Mouse (Mus musculus): Measurements from ENCODE around the gene Trim59. TPM values are rescaled to one million over a fixed set of nuclear protein-coding genes. Genes with fewer than 3 reads are reported as not detected.

Trim59 gene
- total RNA-seq (2014; rRNA removed) (5.5 and 8.2 TPM in 2 replicates), polyA plus RNA-seq (2015; fragmentation: Nextera tagmentation; extraction: Ambion mirVana) (22.5 and 26.4 TPM in 2 replicates)

GRCm38 (mm10) chr3:69044645-69045399 lies at the start of gene Trim59:
Gene Trim59, minus strand, starts transcription at chr3:69044755.
- H3K27ac ChIP-seq: peak within 1 kb of the TSS; percentile 86
- H3K36me3 ChIP-seq (ENCODE audit: insufficient read depth, low read length): no peaks in the 10 kb centered on the region
- H3K9ac ChIP-seq (replicated peaks; ENCODE audit: low read length): peak within 1 kb of the TSS; percentile 73
- DNase-seq (ENCODE audit: low spot score) (peak; percentile 98), ATAC-seq (peak; percentile 97)
- peak within 1 kb of the TSS; percentile 98 for H3K4me2 ChIP-seq (ENCODE audit: low read depth, low read length)
- H3K4me1 ChIP-seq (ENCODE audit: insufficient read depth, low read length): peaks cover 4% of the 10 kb centered on the region; the same call in 1 of the 2 replicates
- no peaks in the 10 kb centered on the region for H3K27me3 ChIP-seq (ENCODE audit: insufficient read depth, low read length)
- 0 out of 2 replicates have a peak, but pooled peaks have one; percentile 3 for TF ChIP-seq CTCF (IDR thresholded peaks at IDR 0.05; ENCODE audit: low read depth)
- peak within 1 kb of the TSS; percentile 90 for H3K4me3 ChIP-seq (ENCODE audit: low read length)
- no peaks in the 10 kb centered on the region for H3K9me3 ChIP-seq (ENCODE audit: low read length)
- WGBS: under 1% methylated on average over 69 of the region's 80 CpGs

GRCm38 (mm10) chr3:69064005-69064404 lies 19.4 kb upstream of the Trim59 start:
- ATAC-seq (no peak), DNase-seq (ENCODE audit: low spot score) (peak; percentile 72)
- Histone ChIP-seq H3K9ac (replicated peaks; ENCODE audit: low read length) (no peak overlapping the region), H3K27ac (no peak overlapping the region), H3K4me1 (ENCODE audit: insufficient read depth, low read length) (no peaks in the 10 kb centered on the region), H3K27me3 (ENCODE audit: insufficient read depth, low read length) (no peaks in the 10 kb centered on the region), H3K4me3 (ENCODE audit: low read length) (no peak overlapping the region), H3K9me3 (ENCODE audit: low read length) (no peaks in the 10 kb centered on the region), H3K4me2 (ENCODE audit: low read depth, low read length) (no peak overlapping the region), H3K36me3 (ENCODE audit: insufficient read depth, low read length) (no peaks in the 10 kb centered on the region)
- WGBS: 25% methylated on average over 1 of the region's 1 CpGs
- TF ChIP-seq CTCF (IDR thresholded peaks at IDR 0.05; ENCODE audit: low read depth): peak; percentile 62

DNA sequence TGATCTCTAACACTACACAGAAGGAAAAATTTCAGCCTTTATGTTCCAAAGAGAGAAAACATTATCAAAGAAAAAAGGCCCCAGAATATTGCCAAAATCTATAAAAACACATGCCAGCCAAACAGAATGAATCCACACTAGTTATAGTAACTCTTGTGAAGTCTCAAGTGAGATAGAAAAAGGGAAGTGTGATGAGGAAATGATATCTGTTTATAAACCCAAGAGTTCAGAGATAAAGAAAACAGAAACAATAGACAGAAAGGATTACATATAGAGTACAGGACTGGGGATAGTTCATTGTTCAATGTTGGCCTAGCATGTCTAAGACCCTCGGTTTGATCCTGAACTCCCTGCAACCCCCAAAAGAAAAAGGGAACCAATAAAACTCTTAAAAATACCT lies 18.2 kb upstream of the Trim59 start:
- 89% methylated on average over 1 of the region's 1 CpGs for WGBS
- DNase-seq (ENCODE audit: low spot score) (no peak), ATAC-seq (no peak)
- Histone ChIP-seq H3K4me1 (ENCODE audit: insufficient read depth, low read length) (no peaks in the 10 kb centered on the region), H3K9me3 (ENCODE audit: low read length) (no peaks in the 10 kb centered on the region), H3K36me3 (ENCODE audit: insufficient read depth, low read length) (no peaks in the 10 kb centered on the region), H3K9ac (replicated peaks; ENCODE audit: low read length) (no peak overlapping the region), H3K4me3 (ENCODE audit: low read length) (no peak overlapping the region), H3K27ac (no peak overlapping the region), H3K4me2 (ENCODE audit: low read depth, low read length) (no peak overlapping the region), H3K27me3 (ENCODE audit: insufficient read depth, low read length) (no peaks in the 10 kb centered on the region)
- no peak for TF ChIP-seq CTCF (IDR thresholded peaks at IDR 0.05; ENCODE audit: low read depth)

- no peaks in the 10 kb centered on the region for H3K9me3 ChIP-seq (ENCODE audit: low read length)
- H3K4me2 ChIP-seq (ENCODE audit: low read depth, low read length): no peak overlapping the region
- H3K4me3 ChIP-seq (ENCODE audit: low read length): no peak overlapping the region
- no peaks in the 10 kb centered on the region for H3K36me3 ChIP-seq (ENCODE audit: insufficient read depth, low read length)
- 97% methylated on average over 4 of the region's 4 CpGs for WGBS
- H3K9ac ChIP-seq (replicated peaks; ENCODE audit: low read length): no peak overlapping the region
- no peak for DNase-seq (ENCODE audit: low spot score)
- TF ChIP-seq CTCF (IDR thresholded peaks at IDR 0.05; ENCODE audit: low read depth): no peak
- H3K4me1 ChIP-seq (ENCODE audit: insufficient read depth, low read length): no peaks in the 10 kb centered on the region
- no peak overlapping the region for H3K27ac ChIP-seq
- ATAC-seq: no peak
- no peaks in the 10 kb centered on the region for H3K27me3 ChIP-seq (ENCODE audit: insufficient read depth, low read length)
Measured at GRCm38 (mm10) chr3:69060672-69061071, 16.1 kb upstream of the Trim59 start.

DNA sequence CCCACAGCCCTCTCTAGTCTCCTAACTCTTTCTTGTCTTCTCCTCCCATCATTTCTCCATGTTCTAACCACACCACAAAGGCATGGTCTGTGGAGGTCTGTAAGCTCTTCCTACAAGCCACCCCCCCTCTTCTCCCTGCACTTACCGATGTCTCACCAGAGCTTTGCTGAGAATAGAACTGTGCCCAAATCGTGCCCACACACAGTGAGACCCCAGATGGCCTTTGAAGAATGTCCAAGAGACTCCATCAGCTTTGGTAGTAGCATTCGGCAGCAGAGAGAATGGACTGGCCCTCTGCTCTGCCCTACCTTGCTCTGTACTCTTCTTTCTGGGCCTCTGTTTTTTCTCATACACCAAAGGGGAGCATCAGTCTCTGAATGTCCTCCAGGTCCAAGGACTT lies 11.3 kb upstream of the Trim59 start:
- Histone ChIP-seq H3K4me1 (ENCODE audit: insufficient read depth, low read length) (no peaks in the 10 kb centered on the region), H3K4me3 (ENCODE audit: low read length) (no peak overlapping the region), H3K9ac (replicated peaks; ENCODE audit: low read length) (no peak overlapping the region), H3K9me3 (ENCODE audit: low read length) (no peaks in the 10 kb centered on the region), H3K27me3 (ENCODE audit: insufficient read depth, low read length) (no peaks in the 10 kb centered on the region), H3K36me3 (ENCODE audit: insufficient read depth, low read length) (no peaks in the 10 kb centered on the region), H3K4me2 (ENCODE audit: low read depth, low read length) (no peak overlapping the region), H3K27ac (no peak overlapping the region)
- no peak for TF ChIP-seq CTCF (IDR thresholded peaks at IDR 0.05; ENCODE audit: low read depth)
- WGBS: 81% methylated on average over 3 of the region's 3 CpGs
- no peak for ATAC-seq
- no peak for DNase-seq (ENCODE audit: low spot score)

- Histone ChIP-seq H3K4me1 (ENCODE audit: insufficient read depth, low read length) (no peaks in the 10 kb centered on the region), H3K27ac (no peak overlapping the region), H3K36me3 (ENCODE audit: insufficient read depth, low read length) (no peaks in the 10 kb centered on the region), H3K27me3 (ENCODE audit: insufficient read depth, low read length) (no peaks in the 10 kb centered on the region), H3K4me2 (ENCODE audit: low read depth, low read length) (no peak overlapping the region), H3K4me3 (ENCODE audit: low read length) (no peak overlapping the region), H3K9me3 (ENCODE audit: low read length) (no peaks in the 10 kb centered on the region), H3K9ac (replicated peaks; ENCODE audit: low read length) (no peak overlapping the region)
- ATAC-seq: 0 out of 2 replicates have a peak, but pooled peaks have one; percentile 29
- no peak for TF ChIP-seq CTCF (IDR thresholded peaks at IDR 0.05; ENCODE audit: low read depth)
- 86% methylated on average over 7 of the region's 7 CpGs for WGBS
- DNase-seq (ENCODE audit: low spot score): no peak
Measured at GRCm38 (mm10) chr3:69054760-69055432, 10.3 kb upstream of the Trim59 start.

Measured in hindbrain, postnatal 0 days (tissue).